Mouse (Mus musculus): Measurements from ENCODE around the gene Dusp10.

The Dusp10 gene

GRCm38 (mm10) chr1:184013106-184013505 lies at the start of gene Dusp10:
TSS of gene Dusp10 (plus strand) at chr1:184013302.
- in situ Hi-C loops (cut with MboI; ENCODE audit: low pct_unique_long_range_greater_than_20kb in 1 of 2, low sequenced_read_pairs in 2 of 2, unreplicated experiment in 1 of 2), result no loop called here

GRCm38 (mm10) chr1:183965341-183965740 lies 47.8 kb upstream of the Dusp10 start:
- in situ Hi-C loops (cut with MboI; ENCODE audit: low pct_unique_long_range_greater_than_20kb in 1 of 2, low sequenced_read_pairs in 2 of 2, unreplicated experiment in 1 of 2), result no loop called here

GRCm38 (mm10) chr1:183969265-183969664 lies 43.8 kb upstream of the Dusp10 start:
- in situ Hi-C loops (cut with MboI; ENCODE audit: low pct_unique_long_range_greater_than_20kb in 1 of 2, low sequenced_read_pairs in 2 of 2, unreplicated experiment in 1 of 2), result no loop called here

- in situ Hi-C loops (cut with MboI; ENCODE audit: low pct_unique_long_range_greater_than_20kb in 1 of 2, low sequenced_read_pairs in 2 of 2, unreplicated experiment in 1 of 2), result no loop called here
Measured at GRCm38 (mm10) chr1:183979814-183980243, 33.3 kb upstream of the Dusp10 start.

GRCm38 (mm10) chr1:183982108-183982507 lies 31.0 kb upstream of the Dusp10 start:
- in situ Hi-C loops (cut with MboI; ENCODE audit: low pct_unique_long_range_greater_than_20kb in 1 of 2, low sequenced_read_pairs in 2 of 2, unreplicated experiment in 1 of 2), result no loop called here

GRCm38 (mm10) chr1:183987711-183988245 lies 25.3 kb upstream of the Dusp10 start:
- in situ Hi-C loops (cut with MboI; ENCODE audit: low pct_unique_long_range_greater_than_20kb in 1 of 2, low sequenced_read_pairs in 2 of 2, unreplicated experiment in 1 of 2), result no loop called here

GRCm38 (mm10) chr1:183991921-183992320 lies 21.2 kb upstream of the Dusp10 start:
- in situ Hi-C loops (cut with MboI; ENCODE audit: low pct_unique_long_range_greater_than_20kb in 1 of 2, low sequenced_read_pairs in 2 of 2, unreplicated experiment in 1 of 2), result no loop called here

- in situ Hi-C loops (cut with MboI; ENCODE audit: low pct_unique_long_range_greater_than_20kb in 1 of 2, low sequenced_read_pairs in 2 of 2, unreplicated experiment in 1 of 2), result no loop called here
Measured at GRCm38 (mm10) chr1:183997207-183997606, 15.9 kb upstream of the Dusp10 start.

GRCm38 (mm10) chr1:184002470-184002869 lies 10.6 kb upstream of the Dusp10 start:
- in situ Hi-C loops (cut with MboI; ENCODE audit: low pct_unique_long_range_greater_than_20kb in 1 of 2, low sequenced_read_pairs in 2 of 2, unreplicated experiment in 1 of 2), result no loop called here

- in situ Hi-C loops (cut with MboI; ENCODE audit: low pct_unique_long_range_greater_than_20kb in 1 of 2, low sequenced_read_pairs in 2 of 2, unreplicated experiment in 1 of 2), result no loop called here
Measured at GRCm38 (mm10) chr1:184004311-184004710, 8.8 kb upstream of the Dusp10 start.

GRCm38 (mm10) chr1:184005315-184006058 lies 7.6 kb upstream of the Dusp10 start:
- in situ Hi-C loops (cut with MboI; ENCODE audit: low pct_unique_long_range_greater_than_20kb in 1 of 2, low sequenced_read_pairs in 2 of 2, unreplicated experiment in 1 of 2), result no loop called here

GRCm38 (mm10) chr1:184006086-184006485 lies 7.0 kb upstream of the Dusp10 start:
- in situ Hi-C loops (cut with MboI; ENCODE audit: low pct_unique_long_range_greater_than_20kb in 1 of 2, low sequenced_read_pairs in 2 of 2, unreplicated experiment in 1 of 2), result no loop called here

GRCm38 (mm10) chr1:184011311-184011710 lies 1.8 kb upstream of the Dusp10 start:
- in situ Hi-C loops (cut with MboI; ENCODE audit: low pct_unique_long_range_greater_than_20kb in 1 of 2, low sequenced_read_pairs in 2 of 2, unreplicated experiment in 1 of 2), result no loop called here

- in situ Hi-C loops (cut with MboI; ENCODE audit: low pct_unique_long_range_greater_than_20kb in 1 of 2, low sequenced_read_pairs in 2 of 2, unreplicated experiment in 1 of 2), result no loop called here
Measured at GRCm38 (mm10) chr1:184014091-184014490, 989 bp downstream of the Dusp10 start.

GRCm38 (mm10) chr1:184015995-184016730 lies 3.1 kb downstream of the Dusp10 start:
- in situ Hi-C loops (cut with MboI; ENCODE audit: low pct_unique_long_range_greater_than_20kb in 1 of 2, low sequenced_read_pairs in 2 of 2, unreplicated experiment in 1 of 2), result no loop called here

- in situ Hi-C loops (cut with MboI; ENCODE audit: low pct_unique_long_range_greater_than_20kb in 1 of 2, low sequenced_read_pairs in 2 of 2, unreplicated experiment in 1 of 2), result no loop called here
Measured at GRCm38 (mm10) chr1:184017606-184018005, 4.5 kb downstream of the Dusp10 start.

GRCm38 (mm10) chr1:184019042-184019721 lies 6.1 kb downstream of the Dusp10 start:
- in situ Hi-C loops (cut with MboI; ENCODE audit: low pct_unique_long_range_greater_than_20kb in 1 of 2, low sequenced_read_pairs in 2 of 2, unreplicated experiment in 1 of 2), result no loop called here

- in situ Hi-C loops (cut with MboI; ENCODE audit: low pct_unique_long_range_greater_than_20kb in 1 of 2, low sequenced_read_pairs in 2 of 2, unreplicated experiment in 1 of 2), result no loop called here
Measured at GRCm38 (mm10) chr1:184019722-184020107, 6.6 kb downstream of the Dusp10 start.

- in situ Hi-C loops (cut with MboI; ENCODE audit: low pct_unique_long_range_greater_than_20kb in 1 of 2, low sequenced_read_pairs in 2 of 2, unreplicated experiment in 1 of 2), result no loop called here
Measured at GRCm38 (mm10) chr1:184023971-184024370, 10.9 kb downstream of the Dusp10 start.

Data from mouse embryonic stem cell (cell line).